Mouse (Mus musculus) hindbrain, embryonic 16.5 days (tissue): ENCODE data around the gene Gabrr2. TPM values are rescaled to one million over a fixed set of nuclear protein-coding genes. Genes with fewer than 3 reads are reported as not detected.

Experiments used
- ATAC-seq: fragments of 200-750 bp; cut with Nextera tagmentation; 2 replicates; pipeline ENCODE4 v1.8.0; 2017; ENCODE audit warnings: moderate TSS enrichment, moderate library complexity
- H3K27ac ChIP-seq: fragments of 300-500 bp; sonication (generic); 2 replicates; pipeline ENCODE4 v1.5.1; 2014; ENCODE audit warnings: low read depth, mild to moderate bottlenecking, control low read depth, low read length, moderate library complexity
- H3K27me3 ChIP-seq: fragments of 300-500 bp; sonication (generic); replicated peaks from 2 replicates; pipeline ENCODE4 v1.6.1; 2014; ENCODE audit warnings: low read length; ENCODE audit not compliant: control insufficient read depth, insufficient read depth
- H3K36me3 ChIP-seq: fragments of 300-500 bp; sonication (generic); 2 replicates; pipeline ENCODE4 v1.6.1; 2014; ENCODE audit warnings: mild to moderate bottlenecking, low read length, moderate library complexity, mixed read lengths; ENCODE audit not compliant: control insufficient read depth, insufficient read depth
- H3K4me1 ChIP-seq: fragments of 300-500 bp; sonication (generic); 2 replicates; pipeline ENCODE4 v1.6.1; 2014; ENCODE audit warnings: low read depth, low read length; ENCODE audit not compliant: control insufficient read depth, insufficient read depth
- H3K4me2 ChIP-seq: fragments of 300-500 bp; sonication (generic); 2 replicates; pipeline ENCODE4 v1.6.1; 2014; ENCODE audit warnings: mild to moderate bottlenecking, low read length, control low read depth, moderate library complexity
- H3K4me3 ChIP-seq: fragments of 300-500 bp; sonication (generic); 2 replicates; pipeline ENCODE4 v1.5.1; 2014; ENCODE audit warnings: mild to moderate bottlenecking, low read length, control low read depth, moderate library complexity
- H3K9ac ChIP-seq: fragments of 300-500 bp; sonication (generic); 2 replicates; pipeline ENCODE4 v1.6.1; 2014; ENCODE audit warnings: low read depth, mild to moderate bottlenecking, control low read depth, low read length, moderate library complexity
- H3K9me3 ChIP-seq: fragments of 300-500 bp; sonication (generic); 2 replicates; pipeline ENCODE4 v1.6.1; 2014; ENCODE audit warnings: mild to moderate bottlenecking, low read length, moderate library complexity; ENCODE audit not compliant: control insufficient read depth
- WGBS: fragments of 180-500 bp; shearing (Covaris S2); extraction: QIAGEN DNeasy Blood & Tissue Kit; methylation state at CpG from one replicate; pipeline ENCODE4 v1.1.7; 2014; 5-methylcytosine and 5-hydroxymethylcytosine counted together
- polyA plus RNA-seq: library from polyadenylated mRNA; unstranded; fragments of >200 nt; fragmentation: Nextera tagmentation; extraction: Ambion mirVana; gene quantifications from 2 replicates; pipeline ENCODE4 v1.2.1, GENCODE M21; 2015

Gene Gabrr2
- polyA plus RNA-seq, 1 experiment from 2014 or later = 0.15 TPM

DNA sequence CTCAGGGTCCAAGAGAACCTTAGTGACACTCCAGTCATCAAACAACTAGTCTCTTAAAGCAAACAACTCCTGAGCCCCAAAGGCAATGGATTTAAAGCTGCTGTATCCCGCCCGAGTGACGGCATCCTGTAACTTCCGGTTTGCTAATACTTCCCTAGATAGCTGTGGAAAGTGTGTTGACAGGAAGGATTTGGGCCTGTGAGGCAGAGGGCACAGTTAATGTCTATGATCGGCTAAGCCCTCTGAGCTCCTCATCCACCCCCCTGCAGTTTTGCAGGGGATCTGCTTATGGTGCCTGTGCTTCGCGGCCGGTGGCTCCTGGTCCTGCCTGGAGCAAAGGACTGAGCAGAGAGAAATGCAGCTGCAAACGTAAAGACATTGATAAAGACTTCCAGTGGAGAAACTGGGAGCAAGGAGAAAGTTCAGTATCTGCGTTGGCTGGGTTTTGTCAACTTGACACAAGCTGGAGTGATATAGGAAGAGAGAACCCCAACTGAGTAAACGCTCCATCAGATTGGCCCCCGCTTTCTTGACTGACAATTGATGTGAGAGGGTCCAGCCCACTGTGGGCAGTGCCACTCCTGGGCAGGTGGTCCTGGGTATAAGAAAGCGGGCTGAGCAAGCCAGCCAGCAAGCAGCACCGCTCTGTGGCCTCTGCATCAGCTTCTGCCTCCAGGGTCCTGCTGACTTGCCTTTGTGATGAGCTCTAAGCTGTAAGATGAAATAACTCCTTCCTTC lies 3.6 kb downstream of the Gabrr2 start:
- Histone ChIP-seq H3K36me3 (no peaks in the 10 kb centered on the region), H3K27me3 (no peaks in the 10 kb centered on the region), H3K27ac (no peak overlapping the region), H3K9ac (no peak overlapping the region), H3K4me2 (no peak overlapping the region), H3K9me3 (no peaks in the 10 kb centered on the region), H3K4me3 (no peak overlapping the region), H3K4me1 (no peaks in the 10 kb centered on the region)
- WGBS = 66% methylated on average over 14 of the region's 14 CpGs
- no peak for ATAC-seq

DNA sequence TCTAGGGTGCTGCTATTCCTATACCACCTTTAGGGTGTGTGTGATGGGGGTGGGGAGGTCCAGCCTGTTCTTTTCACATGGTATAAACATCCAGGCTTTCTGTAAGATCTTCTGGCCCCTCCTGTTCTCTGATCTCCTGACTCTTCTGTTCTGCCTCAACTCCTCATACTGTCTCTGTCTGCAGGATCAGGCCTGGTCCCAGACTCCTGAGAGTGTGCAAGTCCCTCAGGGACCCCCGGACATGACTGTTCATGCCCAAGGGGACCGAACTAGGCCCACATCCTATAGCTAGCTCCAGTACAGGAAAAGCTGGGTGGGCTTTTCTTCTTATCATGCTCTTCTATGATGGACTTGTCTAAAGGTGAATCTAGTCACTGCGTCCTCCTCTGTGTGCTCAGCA lies 4.5 kb downstream of the Gabrr2 start:
- Histone ChIP-seq H3K9me3 (no peaks in the 10 kb centered on the region), H3K27ac (no peak overlapping the region), H3K4me1 (no peaks in the 10 kb centered on the region), H3K9ac (no peak overlapping the region), H3K4me3 (no peak overlapping the region), H3K27me3 (no peaks in the 10 kb centered on the region), H3K36me3 (no peaks in the 10 kb centered on the region), H3K4me2 (no peak overlapping the region)
- ATAC-seq = no peak
- 96% methylated on average over 3 of the region's 3 CpGs for WGBS

DNA sequence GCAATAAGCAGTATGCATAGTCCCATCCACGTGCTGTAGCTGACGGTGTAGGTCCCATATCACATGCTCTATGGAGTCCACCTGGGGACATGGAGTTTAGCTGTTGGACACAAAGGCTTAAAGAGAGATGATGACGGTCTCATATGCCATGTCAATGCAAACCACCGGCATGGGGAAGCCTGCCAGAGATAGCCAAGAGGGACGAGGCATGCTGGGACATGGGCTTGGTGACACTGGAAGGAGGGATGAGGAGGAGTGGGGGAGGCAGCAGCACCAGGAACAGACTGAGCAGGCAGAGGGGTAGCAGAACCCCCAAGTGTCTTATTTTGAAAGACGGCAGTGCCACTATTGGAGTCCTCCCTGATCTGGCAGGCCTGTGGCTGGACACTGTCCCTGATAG lies 5.0 kb downstream of the Gabrr2 start:
- ATAC-seq = no peak
- no peak overlapping the region for H3K4me2 ChIP-seq
- no peaks in the 10 kb centered on the region for H3K27me3 ChIP-seq
- H3K27ac ChIP-seq = no peak overlapping the region
- no peak overlapping the region for H3K9ac ChIP-seq
- H3K36me3 ChIP-seq = no peaks in the 10 kb centered on the region
- H3K4me1 ChIP-seq = no peaks in the 10 kb centered on the region
- 90% methylated on average over 6 of the region's 6 CpGs for WGBS
- H3K4me3 ChIP-seq = no peak overlapping the region
- no peaks in the 10 kb centered on the region for H3K9me3 ChIP-seq

DNA sequence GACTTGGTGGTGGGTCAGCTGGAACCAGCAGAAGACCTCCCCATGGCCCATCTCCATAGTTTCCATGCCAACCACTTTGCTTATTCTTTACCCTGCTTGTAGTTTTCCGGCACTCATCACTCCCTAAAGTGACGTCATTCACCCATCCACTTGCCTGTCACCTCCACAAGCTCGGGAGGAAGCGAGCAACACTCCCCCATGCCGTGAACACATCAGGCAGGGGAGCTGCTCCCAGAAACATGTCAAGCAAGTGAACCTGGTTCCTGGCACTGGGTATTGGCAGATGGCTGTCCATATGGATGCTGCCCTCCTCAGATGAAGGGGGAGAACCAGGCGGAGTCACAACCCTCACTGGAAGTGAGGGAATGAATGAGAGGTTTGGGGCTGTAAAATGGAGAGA lies 6.1 kb downstream of the Gabrr2 start:
- H3K36me3 ChIP-seq = no peaks in the 10 kb centered on the region
- 64% methylated on average over 6 of the region's 6 CpGs for WGBS
- no peaks in the 10 kb centered on the region for H3K27me3 ChIP-seq
- no peaks in the 10 kb centered on the region for H3K4me1 ChIP-seq
- no peak overlapping the region for H3K4me3 ChIP-seq
- peak; percentile 74; the same call in 1 of the 2 replicates for ATAC-seq
- no peak overlapping the region for H3K9ac ChIP-seq
- no peak overlapping the region for H3K4me2 ChIP-seq
- H3K9me3 ChIP-seq = no peaks in the 10 kb centered on the region
- no peak overlapping the region for H3K27ac ChIP-seq

DNA sequence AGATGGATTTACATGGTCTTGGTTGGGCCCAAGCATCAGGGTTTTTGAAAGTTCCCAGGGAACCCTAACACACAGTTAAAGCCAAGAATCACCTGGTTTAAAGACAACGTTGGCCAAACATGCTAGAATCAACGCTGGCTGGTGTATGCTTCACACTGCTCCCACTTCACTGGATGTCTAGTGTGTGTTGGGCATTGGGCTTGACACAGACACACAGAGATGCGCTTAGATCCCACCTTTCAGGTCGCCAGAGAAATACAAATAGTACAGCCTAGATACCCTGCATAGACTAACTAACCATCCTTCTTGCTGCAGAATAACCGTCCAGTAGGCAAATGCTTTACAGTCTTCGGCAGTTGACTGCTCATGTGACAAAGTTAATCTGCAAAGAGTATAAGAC lies 7.5 kb downstream of the Gabrr2 start:
- H3K9me3 ChIP-seq = no peaks in the 10 kb centered on the region
- H3K4me3 ChIP-seq = no peak overlapping the region
- WGBS = 93% methylated on average over 6 of the region's 6 CpGs

DNA sequence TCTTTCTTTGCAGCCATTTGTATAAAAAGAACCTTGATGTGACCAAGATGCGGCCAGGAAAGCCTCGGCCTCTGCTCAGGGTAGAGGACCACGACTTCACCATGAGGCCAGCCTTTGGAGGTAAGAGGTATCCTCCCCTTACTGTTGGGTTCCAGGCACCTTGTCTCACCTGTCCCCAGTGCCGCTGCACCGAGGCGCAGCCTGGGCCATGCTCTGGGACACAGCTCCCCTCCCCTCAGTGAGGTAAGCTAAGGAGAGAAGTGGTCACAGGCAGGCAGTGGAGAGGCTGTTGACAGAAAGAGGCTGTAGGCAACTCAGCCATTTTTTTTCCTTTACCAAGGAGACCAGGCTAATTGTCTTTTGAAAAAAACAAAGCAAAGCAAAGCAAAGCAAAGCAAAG lies 8.5 kb downstream of the Gabrr2 start:
- 93% methylated on average over 6 of the region's 6 CpGs for WGBS
- Histone ChIP-seq H3K9ac (no peak overlapping the region), H3K4me1 (no peaks in the 10 kb centered on the region), H3K9me3 (no peaks in the 10 kb centered on the region), H3K36me3 (no peaks in the 10 kb centered on the region), H3K27me3 (no peaks in the 10 kb centered on the region), H3K27ac (no peak overlapping the region), H3K4me3 (no peak overlapping the region), H3K4me2 (no peak overlapping the region)
- ATAC-seq = no peak

More for the DNA sequence above, 7.5 kb downstream of the Gabrr2 start:
- H3K9ac ChIP-seq = no peak overlapping the region
- H3K4me1 ChIP-seq = no peaks in the 10 kb centered on the region
- no peak for ATAC-seq
- no peaks in the 10 kb centered on the region for H3K27me3 ChIP-seq
- no peaks in the 10 kb centered on the region for H3K36me3 ChIP-seq
- H3K4me2 ChIP-seq = no peak overlapping the region
- H3K27ac ChIP-seq = no peak overlapping the region

DNA sequence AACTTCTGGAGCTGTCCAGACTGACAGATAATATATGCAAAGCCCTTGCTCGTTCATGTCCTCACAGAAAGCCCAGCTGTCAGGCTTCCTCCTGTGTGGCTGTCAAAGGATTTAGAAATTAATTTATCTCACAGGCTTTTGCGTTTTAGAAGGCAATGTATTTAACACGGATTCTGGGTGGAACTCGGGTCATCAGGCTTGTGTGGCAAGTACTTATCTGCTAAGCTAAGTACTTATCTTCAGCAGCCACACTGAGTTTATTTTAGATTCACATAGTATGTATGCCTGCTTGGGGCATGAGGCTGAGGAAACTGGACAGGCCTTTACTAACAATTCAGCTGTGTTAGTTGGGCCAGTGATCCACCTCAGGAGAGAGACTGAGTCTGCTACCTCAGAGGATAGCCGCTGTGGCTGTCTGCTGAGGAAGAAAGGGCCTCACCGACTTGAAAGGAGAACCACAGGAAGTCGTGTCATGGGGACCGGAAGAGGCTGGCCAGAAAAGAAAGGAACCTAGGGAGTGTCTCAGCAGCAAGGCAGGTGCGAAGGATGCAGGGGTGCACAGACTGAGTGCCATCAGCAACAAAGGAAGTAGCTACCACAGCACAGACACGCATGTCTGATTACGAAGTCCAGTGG lies 9.8 kb downstream of the Gabrr2 start:
- no peaks in the 10 kb centered on the region for H3K4me1 ChIP-seq
- no peak overlapping the region for H3K4me2 ChIP-seq
- WGBS = 40% methylated on average over 11 of the region's 11 CpGs
- ATAC-seq = no peak
- H3K9me3 ChIP-seq = no peaks in the 10 kb centered on the region
- no peaks in the 10 kb centered on the region for H3K36me3 ChIP-seq
- H3K27ac ChIP-seq = no peak overlapping the region
- no peak overlapping the region for H3K9ac ChIP-seq
- H3K27me3 ChIP-seq = no peaks in the 10 kb centered on the region
- no peak overlapping the region for H3K4me3 ChIP-seq

DNA sequence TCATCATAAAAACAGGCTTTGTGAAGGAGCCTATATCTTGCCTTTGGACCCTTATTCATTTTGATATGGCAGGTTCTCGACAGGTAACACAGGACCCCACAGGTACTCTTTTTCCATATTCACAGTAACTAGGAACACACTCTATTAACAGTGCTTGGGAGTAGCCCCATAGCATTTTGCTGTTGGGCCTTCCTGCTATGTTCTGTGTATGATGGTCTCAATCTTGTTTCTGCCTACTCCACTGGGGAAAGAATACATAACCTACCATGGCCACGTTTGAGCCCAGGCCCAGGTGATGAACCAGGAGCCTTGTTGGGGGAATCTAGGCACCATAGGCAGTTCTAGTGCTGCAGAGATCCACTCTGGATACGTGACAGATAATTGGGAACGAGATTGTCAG lies 11.6 kb downstream of the Gabrr2 start:
- ATAC-seq = no peak

DNA sequence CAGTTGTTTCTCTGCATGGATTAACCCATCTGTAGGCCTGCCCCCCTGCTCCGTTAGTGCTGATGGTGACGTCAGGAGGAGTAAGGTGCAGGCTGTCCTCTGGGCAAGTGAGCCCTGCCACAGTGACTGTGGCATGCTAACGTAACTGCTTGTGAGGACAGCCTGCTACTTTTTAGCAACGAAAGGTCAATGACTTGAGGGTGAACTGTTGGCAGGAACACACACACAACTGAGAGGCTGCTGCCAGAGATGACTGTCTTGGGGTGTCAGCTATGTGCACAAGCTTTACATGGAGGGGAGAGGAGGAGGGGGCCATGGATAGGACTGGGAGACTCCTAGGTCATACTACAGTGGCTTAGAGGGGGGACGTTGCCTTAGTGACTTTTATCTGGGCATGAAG lies 12.1 kb downstream of the Gabrr2 start:
- H3K27me3 ChIP-seq = no peaks in the 10 kb centered on the region
- H3K36me3 ChIP-seq = no peaks in the 10 kb centered on the region
- H3K9me3 ChIP-seq = no peaks in the 10 kb centered on the region
- 71% methylated on average over 5 of the region's 5 CpGs for WGBS
- ATAC-seq = no peak
- no peaks in the 10 kb centered on the region for H3K4me1 ChIP-seq
- no peak overlapping the region for H3K4me2 ChIP-seq
- no peak overlapping the region for H3K9ac ChIP-seq
- no peak overlapping the region for H3K4me3 ChIP-seq
- no peak overlapping the region for H3K27ac ChIP-seq

More for the DNA sequence above, 11.6 kb downstream of the Gabrr2 start:
- H3K9me3 ChIP-seq = no peaks in the 10 kb centered on the region
- no peak overlapping the region for H3K4me2 ChIP-seq
- no peak overlapping the region for H3K27ac ChIP-seq
- no peaks in the 10 kb centered on the region for H3K4me1 ChIP-seq
- no peak overlapping the region for H3K4me3 ChIP-seq
- no peaks in the 10 kb centered on the region for H3K27me3 ChIP-seq
- H3K9ac ChIP-seq = no peak overlapping the region
- WGBS = 91% methylated on average over 4 of the region's 4 CpGs
- no peaks in the 10 kb centered on the region for H3K36me3 ChIP-seq
